Mouse (Mus musculus) CH12.LX (cell line): ENCODE measurements around the gene Cend1. TPM values are rescaled to one million over a fixed set of nuclear protein-coding genes. Genes with fewer than 3 reads are reported as not detected.

Experiments used
- DNase-seq: peaks from one replicate; pipeline ENCODE4 v3.0.0-alpha.2; 2013; ENCODE audit errors: extremely low read depth
- H3K27ac ChIP-seq: 2 replicates; pipeline ENCODE4 v1.5.1; 2012; ENCODE audit warnings: low read depth, mild to moderate bottlenecking, control low read depth, moderate library complexity; ENCODE audit not compliant: insufficient read depth
- H3K27me3 ChIP-seq: replicated peaks from 2 replicates; pipeline ENCODE3; 2012; ENCODE audit warnings: inconsistent platforms
- H3K36me3 ChIP-seq, 2 experiments: replicated peaks in 1 of 2; 2 replicates each; pipeline versions ENCODE3 to v1.6.1; 2012; ENCODE audit warnings: inconsistent platforms in 1 of 2, low read length in 1 of 2, mild to moderate bottlenecking in 1 of 2, mixed read lengths in 1 of 2, moderate library complexity in 1 of 2; ENCODE audit not compliant: control insufficient read depth in 1 of 2, insufficient read depth in 1 of 2
- H3K4me1 ChIP-seq, 2 experiments: 2 replicates each; pipeline ENCODE4 v1.6.1; 2012; ENCODE audit warnings: inconsistent platforms in 1 of 2, moderate library complexity in 1 of 2; ENCODE audit not compliant: insufficient read depth in 2 of 2, control insufficient read depth in 1 of 2
- H3K4me2 ChIP-seq: 2 replicates; pipeline ENCODE4 v1.6.1; 2012; ENCODE audit warnings: low read depth, mild to moderate bottlenecking, control low read depth; ENCODE audit not compliant: poor library complexity, insufficient read depth, severe bottlenecking
- H3K4me3 ChIP-seq, 3 experiments: fragments of 150-350 bp in 1 of 3; sonication (generic) in 1 of 3; replicated peaks in 1 of 3; 2 replicates each; pipeline versions ENCODE3 to v1.5.1; 2011 to 2012; ENCODE audit warnings: low read depth in 2 of 3, low read length in 2 of 3, mild to moderate bottlenecking in 2 of 3, moderate library complexity in 2 of 3, control low read depth in 1 of 3, improper control_type of control experiment in 1 of 3, inconsistent platforms in 1 of 3, mixed read lengths in 1 of 3; ENCODE audit not compliant: poor library complexity in 1 of 3
- H3K79me2 ChIP-seq: replicated peaks from 2 replicates; pipeline ENCODE4 v1.6.1; 2012; ENCODE audit warnings: mild to moderate bottlenecking, moderate library complexity; ENCODE audit not compliant: control insufficient read depth, poor library complexity, insufficient read depth, severe bottlenecking; ENCODE audit errors: extremely low read depth
- H3K9ac ChIP-seq: 2 replicates; pipeline ENCODE4 v1.6.1; 2012; ENCODE audit warnings: low read depth, mild to moderate bottlenecking, control low read depth, moderate library complexity; ENCODE audit not compliant: insufficient read depth
- H3K9me3 ChIP-seq: replicated peaks from 2 replicates; pipeline ENCODE3; 2012; ENCODE audit warnings: low read length, inconsistent platforms, mixed read lengths
- BHLHE40 ChIP-seq: IDR thresholded peaks from 2 replicates; pipeline ENCODE4 v1.6.1; 2011; ENCODE audit warnings: mild to moderate bottlenecking, low read depth, low read length, improper control_type of control experiment
- CHD1 ChIP-seq: IDR thresholded peaks from 2 replicates; pipeline ENCODE4 v1.6.1; 2012; ENCODE audit warnings: low read depth, low read length, improper control_type of control experiment, inconsistent platforms
- CHD2 ChIP-seq: IDR thresholded peaks from 2 replicates; pipeline ENCODE4 v1.6.1; 2011; ENCODE audit warnings: low read length, improper control_type of control experiment
- CTCF ChIP-seq, 2 experiments: IDR thresholded peaks in 1 of 2; conservative IDR thresholded peaks in 1 of 2; 2 replicates each; pipeline ENCODE4 v1.5.1; 2011 to 2012; ENCODE audit warnings: low read depth in 2 of 2, low read length in 2 of 2, improper control_type of control experiment in 1 of 2, inconsistent platforms in 1 of 2, mild to moderate bottlenecking in 1 of 2, moderate library complexity in 1 of 2
- E2F4 ChIP-seq: IDR thresholded peaks from 2 replicates; pipeline ENCODE4 v1.6.1; 2011; ENCODE audit warnings: low read depth, low read length, improper control_type of control experiment; ENCODE audit not compliant: insufficient replicate concordance
- ELF1 ChIP-seq: IDR thresholded peaks from 2 replicates; pipeline ENCODE4 v1.6.1; 2014; ENCODE audit warnings: low read depth, mild to moderate bottlenecking, inconsistent platforms, low read length, improper control_type of control experiment
- EP300 ChIP-seq: IDR thresholded peaks from 2 replicates; pipeline ENCODE4 v1.6.1; 2011; ENCODE audit warnings: low read length, improper control_type of control experiment
- ETS1 ChIP-seq: conservative IDR thresholded peaks from 2 replicates; pipeline ENCODE4 v1.6.1; 2012; ENCODE audit warnings: low read depth, mild to moderate bottlenecking, inconsistent platforms, low read length, improper control_type of control experiment, moderate library complexity
- GABPA ChIP-seq: IDR thresholded peaks from 2 replicates; pipeline ENCODE4 v1.6.1; 2012; ENCODE audit warnings: low read depth, low read length, improper control_type of control experiment, inconsistent platforms; ENCODE audit not compliant: insufficient replicate concordance
- HCFC1 ChIP-seq: IDR thresholded peaks from 2 replicates; pipeline ENCODE4 v1.6.1; 2012; ENCODE audit warnings: low read depth, mild to moderate bottlenecking, inconsistent platforms, low read length, improper control_type of control experiment
- IRF4 ChIP-seq: IDR thresholded peaks from 2 replicates; pipeline ENCODE4 v1.6.1; 2014; ENCODE audit warnings: low read depth, mild to moderate bottlenecking, inconsistent platforms, low read length, improper control_type of control experiment
- JUN ChIP-seq: IDR thresholded peaks from 2 replicates; pipeline ENCODE4 v1.6.1; 2011; ENCODE audit warnings: low read depth, mild to moderate bottlenecking, low read length, improper control_type of control experiment, moderate library complexity; ENCODE audit not compliant: insufficient read depth
- KAT2A ChIP-seq: IDR thresholded peaks from 2 replicates; pipeline ENCODE4 v1.6.1; 2012; ENCODE audit warnings: low read length, improper control_type of control experiment, inconsistent platforms; ENCODE audit not compliant: insufficient replicate concordance
- MAX ChIP-seq: IDR thresholded peaks from 2 replicates; pipeline ENCODE4 v1.6.1; 2011; ENCODE audit warnings: low read length, improper control_type of control experiment
- MAZ ChIP-seq: IDR thresholded peaks from 2 replicates; pipeline ENCODE4 v1.6.1; 2012; ENCODE audit warnings: low read depth, mild to moderate bottlenecking, inconsistent platforms, low read length, improper control_type of control experiment, moderate library complexity
- MXI1 ChIP-seq: IDR thresholded peaks from 2 replicates; pipeline ENCODE4 v1.6.1; 2011; ENCODE audit warnings: mild to moderate bottlenecking, low read depth, low read length, improper control_type of control experiment
- MYC ChIP-seq: IDR thresholded peaks from 2 replicates; pipeline ENCODE4 v1.6.1; 2011; ENCODE audit warnings: low read depth, mild to moderate bottlenecking, improper control_type of control experiment, low read length
- NELFE ChIP-seq: IDR thresholded peaks from 2 replicates; pipeline ENCODE4 v1.6.1; 2011; ENCODE audit warnings: low read depth, low read length, improper control_type of control experiment
- NRF1 ChIP-seq: IDR thresholded peaks from 2 replicates; pipeline ENCODE4 v1.6.1; 2014; ENCODE audit warnings: low read depth, mild to moderate bottlenecking, inconsistent platforms, low read length, improper control_type of control experiment, moderate library complexity
- POLR2A ChIP-seq: IDR thresholded peaks from 2 replicates; pipeline ENCODE4 v1.6.1; 2011; ENCODE audit warnings: low read depth, mild to moderate bottlenecking, improper control_type of control experiment, low read length
- RCOR1 ChIP-seq: conservative IDR thresholded peaks from 2 replicates; pipeline ENCODE4 v1.6.1; 2012; ENCODE audit warnings: low read depth, mild to moderate bottlenecking, inconsistent platforms, low read length, improper control_type of control experiment
- SIN3A ChIP-seq: IDR thresholded peaks from 2 replicates; pipeline ENCODE4 v1.6.1; 2012; ENCODE audit warnings: low read length, improper control_type of control experiment, inconsistent platforms
- TCF12 ChIP-seq: IDR thresholded peaks from 2 replicates; pipeline ENCODE4 v1.6.1; 2014; ENCODE audit warnings: low read depth, mild to moderate bottlenecking, inconsistent platforms, low read length, improper control_type of control experiment
- USF1 ChIP-seq: IDR thresholded peaks from 2 replicates; pipeline ENCODE4 v1.6.1; 2014; ENCODE audit warnings: low read depth, mild to moderate bottlenecking, inconsistent platforms, low read length, improper control_type of control experiment
- ZC3H11A ChIP-seq: IDR thresholded peaks from 2 replicates; pipeline ENCODE4 v1.6.1; 2012; ENCODE audit warnings: low read depth, mild to moderate bottlenecking, inconsistent platforms, low read length, improper control_type of control experiment
- ZMIZ1 ChIP-seq: IDR thresholded peaks from 2 replicates; pipeline ENCODE4 v1.6.1; 2012; ENCODE audit warnings: low read depth, mild to moderate bottlenecking, inconsistent platforms, low read length, improper control_type of control experiment
- ZNF384 ChIP-seq: IDR thresholded peaks from 2 replicates; pipeline ENCODE4 v1.6.1; 2012; ENCODE audit warnings: low read depth, low read length, improper control_type of control experiment, inconsistent platforms
- dilution Hi-C: fragments of 300-500 bp; cut with MboI; formaldehyde crosslinking; loops from 2 replicates; pipeline ENCODE4 v1.14.3; 2020; ENCODE audit warnings: low sequenced_read_pairs; ENCODE audit not compliant: extremely low pct_unique_long_range_greater_than_20kb, extremely low pct_ligation_motif_present
- in situ Hi-C: fragments of 300-500 bp; cut with MboI; formaldehyde crosslinking; loops from 3 replicates; pipeline ENCODE4 v1.14.3; 2019; ENCODE audit warnings: low sequenced_read_pairs, low pct_ligation_motif_present, low pct_unique_long_range_greater_than_20kb, mixed read lengths
- polyA plus RNA-seq: library from polyadenylated mRNA; unstranded; fragments of >175 nt; gene quantifications from 2 replicates; pipeline ENCODE4 v1.2.1, GENCODE M21; 2012; ENCODE audit warnings: low read depth; ENCODE audit not compliant: insufficient read length
- total RNA-seq, 2 experiments: library from RNA; depleted of rRNA; stranded (reverse); fragments of 300-350 nt in 1 of 2; fragments of >200 nt in 1 of 2; gene quantifications; 2 replicates each; pipeline ENCODE4 v1.2.3; 2012 to 2014

Cend1 gene
- total and polyA plus RNA-seq, 3 experiments = not detected

DNA sequence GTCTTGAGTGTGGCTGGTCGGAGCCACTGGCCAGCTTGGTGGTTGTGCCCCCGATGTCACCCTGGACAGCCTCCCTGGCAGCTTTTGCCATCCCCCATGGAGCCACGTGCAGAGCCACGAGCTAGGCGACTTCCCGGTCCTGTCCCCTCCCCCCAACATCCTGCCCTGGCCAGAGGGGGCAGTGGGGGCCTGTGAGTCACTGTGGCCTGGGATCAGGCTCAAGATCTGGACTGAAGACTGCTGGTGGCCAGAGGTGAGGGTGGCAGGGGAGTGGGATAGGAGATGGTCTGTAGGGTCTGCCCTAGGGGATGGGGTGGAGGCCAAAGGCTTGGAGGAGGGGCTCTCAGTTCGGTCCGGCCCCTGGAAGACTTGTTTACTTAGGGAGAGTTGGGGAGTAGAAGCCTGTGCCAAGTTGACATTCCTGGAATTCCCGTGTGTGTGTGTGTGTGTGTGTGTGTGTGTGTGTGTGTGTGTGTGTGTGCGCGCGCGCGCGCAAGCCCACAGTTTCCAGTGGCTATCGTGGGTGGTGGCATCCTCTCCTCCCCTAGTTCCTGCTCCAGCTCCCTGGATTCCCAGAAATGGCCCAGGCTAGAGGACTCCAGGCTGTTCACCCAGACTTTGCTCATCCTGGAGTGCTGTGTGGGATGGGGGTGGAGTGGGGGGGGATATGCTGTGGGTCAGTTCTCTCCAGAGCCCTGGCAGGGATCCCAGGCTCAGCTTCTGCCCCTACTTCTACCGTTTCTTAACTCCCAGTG lies 47.1 kb upstream of the Cend1 start:
- dilution Hi-C loops = no loop called here
- Histone ChIP-seq H3K4me2 (peak overlapping the region; percentile 53), H3K36me3 (peaks cover 10 to 20% of the 10 kb centered on the region in 2 experiments), H3K9me3 (no peaks in the 10 kb centered on the region), H3K27me3 (peaks cover 9% of the 10 kb centered on the region), H3K4me3 (peak overlapping the region; percentile 74 to 96 (median 89)), H3K79me2 (peaks cover 22% of the 10 kb centered on the region), H3K4me1 (peaks cover 16 to 48% of the 10 kb centered on the region in 2 experiments), H3K27ac (no peak overlapping the region), H3K9ac (peak overlapping the region; percentile 25)
- DNase-seq = no peak
- TF ChIP-seq E2F4 = no peak
- no peak for TF ChIP-seq NRF1
- TF ChIP-seq JUN = no peak
- 0 out of 4 replicates have a peak, but pooled peaks of 1 of the 2 experiments have one; percentile 6 for TF ChIP-seq CTCF (conservative IDR thresholded peaks at IDR 0.05 in 1 of 2, IDR thresholded peaks at IDR 0.05 in 1 of 2; ENCODE audit: low read depth in 2 of 2, low read length in 2 of 2)
- no peak for TF ChIP-seq IRF4
- TF ChIP-seq MAX = peak; percentile 88; the same call in 1 of the 2 replicates
- 0 out of 2 replicates have a peak, but pooled peaks have one; percentile 40 for TF ChIP-seq ELF1
- TF ChIP-seq TCF12 = no peak; the same call in 1 of the 2 replicates
- no peak for TF ChIP-seq POLR2A
- TF ChIP-seq ZMIZ1 = no peak
- no peak for TF ChIP-seq KAT2A
- no peak for TF ChIP-seq NELFE
- TF ChIP-seq HCFC1 = no peak
- TF ChIP-seq BHLHE40 = peak; percentile 88
- TF ChIP-seq GABPA = no peak
- TF ChIP-seq MAZ = no peak
- TF ChIP-seq ZC3H11A = no peak
- TF ChIP-seq EP300 = no peak
- TF ChIP-seq ETS1 = no peak
- no peak for TF ChIP-seq USF1
- peak; percentile 96 for TF ChIP-seq MYC
- no peak; the same call in none of the 2 replicates for TF ChIP-seq SIN3A
- peak; percentile 80; the same call in 1 of the 2 replicates for TF ChIP-seq MXI1
- TF ChIP-seq CHD1 = no peak
- no peak for TF ChIP-seq ZNF384
- TF ChIP-seq RCOR1 = no peak
- peak; percentile 80; the same call in 1 of the 2 replicates for TF ChIP-seq CHD2
- in situ Hi-C loops = no loop called here
